Mouse (Mus musculus) left cerebral cortex, postnatal 10 days (tissue): ENCODE measurements around the gene Rfx4. TPM values are rescaled to one million over a fixed set of nuclear protein-coding genes. Genes with fewer than 3 reads are reported as not detected.

ENCODE experiments used
- DNase-seq, 2 experiments: peaks; one replicate each; pipeline ENCODE4 v3.0.0; 2021 to 2022; ENCODE audit warnings: low spot score in 2 of 2, mixed read lengths in 1 of 2; ENCODE audit errors: extremely low spot score in 1 of 2
- intact Hi-C: fragments of 180-260 bp; cut with DNase I; formaldehyde crosslinking; loops from one replicate; pipeline ENCODE4 v1.15.1; 2025
- total RNA-seq, 2 experiments: library from RNA; stranded (reverse); gene quantifications; 2 replicates each; pipeline ENCODE4 v1.2.3; 2021

The Rfx4 gene
- total RNA-seq, 2 experiments from 2014 or later: 7.8 to 10.2 TPM

GRCm38 (mm10) chr10:84756435-84757095 is 703 bp downstream of the Rfx4 start:
- intact Hi-C loops: loop anchor here (10.0 kb wide), 1 partner anchor 102 kb away; no protein-coding TSS in a partner anchor
- DNase-seq: peak in 1 of 2 experiments; percentile 40

- DNase-seq: no peak
- intact Hi-C loops: loop anchor here (10.0 kb wide), 1 partner anchor 103 kb away; no protein-coding TSS in a partner anchor
Observed at GRCm38 (mm10) chr10:84757426-84758199, 1.8 kb downstream of the Rfx4 start.

DNA sequence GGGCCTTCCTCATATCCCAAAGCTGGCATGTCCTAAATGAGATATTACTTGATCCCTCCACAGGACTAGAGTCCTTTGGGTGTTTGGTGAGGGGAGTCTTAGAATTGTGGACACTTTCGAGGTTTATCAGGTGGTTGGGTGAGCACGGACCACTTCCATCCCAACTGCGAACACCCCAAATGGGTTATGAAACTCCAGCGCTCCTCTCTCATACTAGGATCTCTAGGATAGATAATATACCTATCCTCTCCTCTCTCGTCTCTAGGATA is 2.3 kb downstream of the Rfx4 start:
- intact Hi-C loops: loop anchor here (10.0 kb wide), 1 partner anchor 103 kb away; no protein-coding TSS in a partner anchor
- no peak for DNase-seq

GRCm38 (mm10) chr10:84758483-84759431 is 2.9 kb downstream of the Rfx4 start:
- intact Hi-C loops: loop anchor here (10.0 kb wide), 1 partner anchor 104 kb away; no protein-coding TSS in a partner anchor
- DNase-seq: no peak

DNA sequence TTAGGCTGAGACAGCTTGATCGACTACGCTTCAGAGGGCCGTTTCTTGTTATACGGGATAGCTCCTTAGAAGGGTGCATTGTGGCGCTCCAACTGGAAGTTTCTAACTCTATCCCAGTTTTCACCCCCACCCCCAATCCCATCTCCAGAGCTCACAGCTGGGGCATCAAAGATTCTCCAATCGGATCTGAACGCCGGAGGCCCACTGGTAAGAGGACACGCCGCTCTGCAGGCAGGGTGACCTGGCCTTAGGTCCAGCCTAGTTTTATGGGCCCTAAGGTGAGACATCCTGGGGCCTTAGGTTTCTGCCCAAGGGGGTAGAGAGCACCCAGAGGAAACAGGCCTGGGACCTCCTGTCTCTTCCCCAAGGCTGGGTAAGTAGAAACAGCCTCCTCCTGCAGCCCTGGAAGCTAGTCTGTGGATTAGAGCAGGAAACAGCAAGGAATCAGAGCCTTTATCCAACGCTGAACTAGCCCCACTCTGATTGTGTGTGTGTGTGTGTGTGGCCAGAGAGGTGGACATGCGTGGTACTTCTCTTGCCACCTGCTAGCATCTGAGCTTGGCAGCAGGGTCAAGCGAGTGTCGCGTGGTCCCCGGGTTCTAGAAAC is 3.8 kb downstream of the Rfx4 start:
- DNase-seq: no peak
- intact Hi-C loops: loop anchor here (10.0 kb wide), 1 partner anchor 105 kb away; no protein-coding TSS in a partner anchor

- intact Hi-C loops: no loop called here
- DNase-seq: peak in 1 of 2 experiments; percentile 50
Observed at GRCm38 (mm10) chr10:84760118-84761111, 4.6 kb downstream of the Rfx4 start.

DNA sequence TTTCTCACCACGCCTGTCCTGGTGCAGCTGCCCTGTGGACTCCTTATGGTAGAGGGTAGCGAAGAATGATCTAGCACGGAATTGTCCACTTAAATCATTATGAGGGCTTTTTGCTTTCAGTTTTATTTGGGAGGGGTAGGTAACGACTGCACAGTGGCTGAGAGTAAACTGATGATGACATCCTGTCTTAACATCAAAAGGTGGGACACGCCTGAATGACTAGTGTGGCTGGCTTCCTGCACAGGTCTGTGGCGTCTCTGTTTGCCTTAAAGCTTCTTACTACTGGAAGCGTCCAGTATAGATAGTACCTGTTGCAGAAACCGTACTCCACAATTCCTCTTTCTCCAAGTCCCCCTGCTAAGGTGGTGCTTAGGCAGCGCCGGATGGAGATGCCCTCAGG is 12.9 kb downstream of the Rfx4 start:
- intact Hi-C loops: no loop called here
- DNase-seq: no peak

DNA sequence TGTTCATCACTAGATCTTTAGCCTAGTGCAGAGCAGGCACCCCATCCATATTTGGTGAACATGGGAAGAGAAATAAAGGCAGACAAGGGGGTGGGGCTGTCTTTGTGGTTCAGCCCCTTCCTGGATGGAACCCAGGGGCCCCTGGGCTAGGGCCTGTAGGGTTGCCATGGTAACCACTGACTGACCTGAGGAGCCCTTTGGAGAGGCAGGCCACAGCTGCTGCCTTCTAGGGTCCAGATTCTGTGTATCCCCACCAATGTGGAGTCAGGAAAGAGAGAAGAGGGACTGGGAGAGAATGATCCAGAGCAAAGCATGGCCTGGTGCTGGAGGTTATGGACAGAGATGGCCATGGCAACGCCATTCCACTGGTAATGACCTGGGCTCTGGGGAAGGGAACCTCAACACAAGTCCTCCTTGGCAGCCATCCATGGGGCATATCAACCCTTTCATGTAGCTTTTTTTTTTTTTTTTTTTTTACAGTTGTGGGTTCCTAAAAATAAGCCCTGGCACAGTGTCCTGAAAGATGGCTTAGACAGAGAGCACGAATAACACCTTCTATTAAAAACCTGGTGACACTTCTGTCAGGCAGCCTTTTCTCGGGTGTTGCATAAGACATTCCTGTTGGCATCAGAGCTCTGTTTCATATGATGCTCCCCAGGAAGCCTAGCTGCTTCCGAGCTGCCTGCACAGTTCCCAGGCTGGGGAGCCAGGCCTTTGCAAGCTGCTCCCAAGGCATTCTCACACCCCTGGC is 16.7 kb downstream of the Rfx4 start:
- intact Hi-C loops: no loop called here
- peak in 1 of 2 experiments; percentile 46 for DNase-seq

DNA sequence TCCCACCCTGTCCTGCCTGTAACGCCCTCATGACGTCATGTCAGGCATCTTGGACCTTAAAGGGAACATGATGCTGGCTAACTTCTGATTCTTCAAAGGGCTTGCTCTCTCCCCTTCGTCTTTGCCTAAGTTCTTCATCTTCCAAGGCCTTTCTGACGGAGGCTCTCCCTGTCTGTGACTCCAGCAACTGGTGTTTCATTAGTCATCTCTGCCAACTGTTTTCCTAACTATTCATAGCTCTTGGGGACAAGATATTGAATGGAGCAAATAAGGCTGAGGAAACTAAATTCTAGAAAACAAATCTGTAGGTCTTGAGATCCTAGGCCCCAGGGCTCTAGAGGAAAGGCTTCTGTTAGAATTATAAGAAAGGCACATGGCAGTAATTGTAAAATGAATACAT is 18.0 kb downstream of the Rfx4 start:
- DNase-seq: no peak
- intact Hi-C loops: no loop called here

DNA sequence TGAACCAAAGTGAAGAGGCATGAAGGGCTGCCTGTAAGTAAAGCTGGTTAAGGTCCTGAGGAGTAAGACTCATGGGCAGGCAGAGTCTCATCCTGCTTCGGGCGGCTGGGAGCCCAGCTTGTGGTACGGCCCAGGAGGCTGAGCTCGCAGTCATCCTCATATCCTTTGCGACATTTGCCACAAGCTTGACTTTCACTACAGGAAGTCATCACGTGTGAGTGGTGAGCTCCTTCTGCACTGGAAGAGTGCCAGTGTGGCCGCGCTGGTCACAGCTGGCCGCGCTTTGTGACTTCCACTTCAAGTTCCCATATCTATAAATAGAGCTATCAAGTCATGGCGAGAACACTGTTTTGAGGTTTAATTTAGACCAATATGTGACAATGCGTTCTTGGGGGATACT is 18.7 kb downstream of the Rfx4 start:
- DNase-seq: peak in 1 of 2 experiments; percentile 84
- intact Hi-C loops: no loop called here

- intact Hi-C loops: no loop called here
- DNase-seq: no peak
Observed at GRCm38 (mm10) chr10:84777109-84777508, 21.2 kb downstream of the Rfx4 start.

DNA sequence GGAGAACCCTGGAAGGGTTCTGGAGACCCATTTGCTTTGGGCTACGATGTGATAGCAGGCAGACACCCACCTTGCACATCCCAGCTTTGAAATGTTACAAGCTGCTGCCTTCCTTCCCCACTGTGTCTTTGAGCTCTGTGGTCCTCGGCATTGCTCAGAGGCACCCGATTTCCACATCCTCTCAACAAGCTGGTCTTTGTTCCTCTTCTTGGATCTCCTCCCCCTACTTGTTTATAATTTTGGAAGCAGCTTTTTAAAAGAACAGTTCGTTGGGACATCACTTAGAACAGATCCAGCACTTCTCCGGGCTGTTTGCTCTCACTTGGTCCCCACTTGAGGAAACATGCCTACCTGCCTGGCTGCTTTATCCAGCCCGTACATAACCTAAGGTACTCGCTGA is 22.1 kb downstream of the Rfx4 start:
- intact Hi-C loops: no loop called here
- DNase-seq: no peak

GRCm38 (mm10) chr10:84780828-84781227 is 25.0 kb downstream of the Rfx4 start:
- DNase-seq: no peak
- intact Hi-C loops: no loop called here

- DNase-seq: no peak
- intact Hi-C loops: no loop called here
Observed at GRCm38 (mm10) chr10:84785339-84785738, 29.5 kb downstream of the Rfx4 start.

DNA sequence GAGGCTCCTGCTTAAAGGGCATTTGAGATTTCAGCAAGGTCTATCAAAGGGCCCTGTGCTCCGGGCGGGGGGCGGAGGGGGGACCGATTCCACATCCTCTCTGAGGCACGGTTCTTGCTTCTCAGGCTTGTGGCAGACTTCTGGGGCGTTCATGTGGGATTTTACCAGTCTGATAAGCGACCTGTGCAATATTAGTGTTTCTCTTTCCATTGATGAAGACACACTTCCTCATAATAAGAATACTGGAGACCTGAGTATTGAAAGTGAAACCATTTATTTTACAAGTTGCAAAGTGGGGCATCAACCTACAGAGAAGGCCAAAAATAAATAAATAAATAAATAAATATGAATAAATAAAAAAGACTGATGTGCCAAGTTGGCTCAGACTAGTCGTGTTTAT is 34.5 kb downstream of the Rfx4 start:
- intact Hi-C loops: no loop called here
- no peak for DNase-seq

DNA sequence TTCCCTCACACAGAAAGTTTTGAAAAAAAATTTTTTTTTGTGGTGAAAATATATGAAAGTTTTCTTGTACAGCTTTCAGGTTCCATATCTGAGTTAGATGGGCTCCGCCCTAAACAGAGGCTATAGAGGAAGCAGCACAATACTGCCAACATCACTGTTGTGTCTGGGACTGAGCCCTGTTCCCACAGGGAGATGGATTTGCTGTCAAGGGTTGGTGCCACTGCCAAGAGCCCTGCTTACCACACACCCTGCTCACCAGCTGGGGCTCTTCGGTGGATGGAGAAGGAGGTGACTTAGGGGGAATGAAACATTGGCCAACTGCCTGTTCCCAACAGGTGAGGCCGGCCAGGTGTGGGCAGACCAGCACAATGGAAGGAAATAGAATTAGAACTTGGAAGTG is 35.3 kb downstream of the Rfx4 start:
- no peak for DNase-seq
- intact Hi-C loops: no loop called here

- intact Hi-C loops: no loop called here
- no peak for DNase-seq
Observed at GRCm38 (mm10) chr10:84801521-84801920, 45.7 kb downstream of the Rfx4 start.
